Mouse (Mus musculus): ENCODE measurements around the gene Rbm44.

DNA sequence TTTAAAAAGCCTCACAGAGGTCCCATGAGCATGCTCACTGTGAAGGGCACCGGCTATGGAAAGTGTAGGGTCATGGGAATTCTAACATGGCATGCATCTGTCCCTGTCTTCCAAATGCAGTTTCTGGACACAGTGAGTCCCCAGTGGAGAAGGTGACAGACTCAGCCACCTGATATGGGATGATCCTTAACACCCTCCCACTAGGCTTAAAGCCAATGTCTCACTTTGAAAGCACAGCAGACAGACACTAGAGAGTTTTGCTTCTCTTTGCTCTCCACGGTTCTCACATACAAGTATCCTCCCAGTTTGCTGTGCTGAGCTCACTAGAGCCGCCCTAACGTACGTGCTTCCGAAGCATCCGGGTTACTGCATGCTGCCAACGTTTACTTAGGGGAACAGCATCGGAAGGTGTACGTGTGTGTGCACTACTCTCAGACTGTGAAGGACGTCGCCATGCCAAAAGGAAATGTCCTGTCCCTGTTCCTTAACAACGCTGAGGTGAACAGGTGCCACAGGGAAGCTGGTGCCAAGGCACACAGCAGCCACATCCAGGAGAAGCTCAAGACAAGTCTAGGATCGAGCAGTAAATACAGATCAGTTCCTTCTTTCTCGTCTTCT, 41.4 kb upstream of the Rbm44 start:
- TF ChIP-seq CTCF (conservative IDR thresholded peaks at IDR 0.05; ENCODE audit: low read length) (no peak), NANOG (IDR thresholded peaks at IDR 0.05; ENCODE audit: borderline replicate concordance, low read length) (no peak)

All from E14TG2a.4 (cell line).